In genomic region chr8:114707538-114708138, GRCm38 (mm10) we compare ENCODE assay signal across 11 mouse cellular contexts.
DNase-seq lines count a peak whose midpoint lies in the region; ATAC-seq and TF ChIP-seq lines count a peak whose summit lies in the region.
"Had no signal": no experiment of that assay in that cellular context is flagged by ENCODE, and none has a peak within 500 bp of the region (broad histone marks: within the 10 kb centered on the region; RNA-seq: fewer than 3 reads in every experiment).

No protein-coding gene starts in this region.

- no peak for DNase-seq in heart, postnatal 10 days
- no peak for DNase-seq in testis, postnatal 14 days (ENCODE audit: low spot score)
- DNase-seq in heart, adult 2 months = no peak
- DNase-seq in heart, postnatal 25 days (ENCODE audit: low spot score) = no peak
- DNase-seq: spleen, adult 18-20 months had no signal

- TF ChIP-seq EP300 in heart, adult 2 months (IDR thresholded peaks at IDR 0.05; ENCODE audit: insufficient read depth, low read depth, low read length) = no peak

- TF ChIP-seq POLR2A in testis, adult 2 months (IDR thresholded peaks at IDR 0.05; ENCODE audit: control insufficient read depth, low read depth, low read length) = no peak
- no peak for TF ChIP-seq POLR2A in heart, adult 2 months (IDR thresholded peaks at IDR 0.05; ENCODE audit: insufficient read depth, low read depth, low read length)

- peak overlapping the region; percentile 1; the same call in 1 of the 2 replicates for H3K27ac ChIP-seq in heart, embryonic 16.5 days (ENCODE audit: low read length)
- peak overlapping the region; percentile 71 for H3K27ac ChIP-seq in testis, adult 2 months (ENCODE audit: control insufficient read depth, insufficient read depth, low read depth, low read length)
- H3K27ac ChIP-seq in midbrain, embryonic 15.5 days = peak overlapping the region; percentile 4; the same call in 1 of the 2 replicates
- H3K27ac ChIP-seq in heart, adult 2 months = no peak overlapping the region

- 64% methylated on average over 15 of the region's 15 CpGs for WGBS in heart, embryonic 16.5 days
- WGBS in midbrain, embryonic 15.5 days = 42% methylated on average over 15 of the region's 15 CpGs
- WGBS in heart, adult 2 months = 66% methylated on average over 15 of the region's 15 CpGs

- no peaks in the 10 kb centered on the region for H3K27me3 ChIP-seq in heart, embryonic 16.5 days (ENCODE audit: control insufficient read depth, insufficient read depth, low read length)
- no peaks in the 10 kb centered on the region for H3K27me3 ChIP-seq in testis, adult 2 months (ENCODE audit: control insufficient read depth, insufficient read depth, low read length)
- H3K27me3 ChIP-seq in midbrain, embryonic 15.5 days (replicated peaks) = no peaks in the 10 kb centered on the region
- H3K27me3 ChIP-seq in heart, adult 2 months (ENCODE audit: control insufficient read depth, insufficient read depth, low read length) = no peaks in the 10 kb centered on the region
- H3K27me3 ChIP-seq: CH12.LX had no signal

- H3K4me2 ChIP-seq in heart, embryonic 16.5 days (ENCODE audit: low read depth, low read length) = 0 out of 2 replicates have a peak overlapping the region, but pooled peaks have one; percentile 15
- no peak overlapping the region for H3K4me2 ChIP-seq in midbrain, embryonic 15.5 days

- H3K4me3 ChIP-seq in heart, embryonic 16.5 days (ENCODE audit: low read length) = no peak overlapping the region
- H3K4me3 ChIP-seq in testis, adult 2 months (ENCODE audit: control insufficient read depth, low read depth, low read length) = no peak overlapping the region
- no peak overlapping the region for H3K4me3 ChIP-seq in midbrain, embryonic 15.5 days
- H3K4me3 ChIP-seq in heart, adult 2 months = no peak overlapping the region

- H3K79me2 ChIP-seq in heart, adult 2 months (replicated peaks; ENCODE audit: control insufficient read depth, insufficient read depth, low read length) = no peaks in the 10 kb centered on the region

- intact Hi-C loops in heart, postnatal 10 days (cut with DNase I) = no loop called here
- intact Hi-C loops in heart, adult 2 months (cut with DNase I) = no loop called here
- intact Hi-C loops in heart, postnatal 25 days (cut with DNase I) = no loop called here

- no peak overlapping the region for H3K9ac ChIP-seq in heart, embryonic 16.5 days (ENCODE audit: low read length)
- no peak overlapping the region for H3K9ac ChIP-seq in midbrain, embryonic 15.5 days
- H3K9ac ChIP-seq in heart, adult 2 months (ENCODE audit: low read depth, low read length) = no peak overlapping the region

- no peaks in the 10 kb centered on the region for H3K36me3 ChIP-seq in heart, embryonic 16.5 days (ENCODE audit: control insufficient read depth, insufficient read depth)
- H3K36me3 ChIP-seq in testis, adult 2 months (ENCODE audit: control insufficient read depth, insufficient read depth, low read length) = no peaks in the 10 kb centered on the region
- no peaks in the 10 kb centered on the region for H3K36me3 ChIP-seq in midbrain, embryonic 15.5 days (replicated peaks)
- H3K36me3 ChIP-seq in heart, adult 2 months (ENCODE audit: control insufficient read depth, insufficient read depth, low read length) = no peaks in the 10 kb centered on the region

- no peaks in the 10 kb centered on the region for H3K4me1 ChIP-seq in heart, embryonic 16.5 days (ENCODE audit: control insufficient read depth, insufficient read depth, low read length)
- no peaks in the 10 kb centered on the region for H3K4me1 ChIP-seq in testis, adult 2 months (ENCODE audit: control insufficient read depth, insufficient read depth, low read length)
- peaks cover 12% of the 10 kb centered on the region; the same call in 1 of the 2 replicates for H3K4me1 ChIP-seq in midbrain, embryonic 15.5 days
- no peaks in the 10 kb centered on the region for H3K4me1 ChIP-seq in heart, adult 2 months (ENCODE audit: control insufficient read depth, insufficient read depth, low read length)

- ATAC-seq in heart, embryonic 16.5 days (replicated peaks; ENCODE audit: extremely low read depth, insufficient read depth, low FRiP score) = no peak
- 0 out of 2 replicates have a peak, but pooled peaks have one; percentile 63 for ATAC-seq in midbrain, embryonic 15.5 days (replicated peaks)
- ATAC-seq in inflammation-experienced regulatory T-cells, adult 6 months = no peak
- ATAC-seq: activated CD4-positive, CD25-positive, alpha-beta regulatory T cell, adult 4 months had no signal

- no peaks in the 10 kb centered on the region for H3K9me3 ChIP-seq in heart, embryonic 16.5 days (replicated peaks; ENCODE audit: control insufficient read depth, low read length)
- no peaks in the 10 kb centered on the region for H3K9me3 ChIP-seq in midbrain, embryonic 15.5 days

- no peak for TF ChIP-seq CTCF in testis, adult 2 months (IDR thresholded peaks at IDR 0.05; ENCODE audit: control insufficient read depth, insufficient read depth, insufficient replicate concordance, low read depth, low read length)
- TF ChIP-seq CTCF in heart, adult 2 months (IDR thresholded peaks at IDR 0.05) = no peak
